Comparison of ENCODE assay signal across 1 mouse cellular context in genomic region chr2:32259657-32260417, GRCm38 (mm10).
TF ChIP-seq lines count a peak whose summit lies in the region.

Gene Uck1, minus strand, starts transcription at chr2:32260159.

TF ChIP-seq in MEL, 35 proteins besides CTCF, POLR2A, EP300 and RAD21 (continued from another document):
- peak; percentile 58; the same call in 1 of the 2 replicates for TF ChIP-seq TBP (IDR thresholded peaks at IDR 0.05; ENCODE audit: low read depth, low read length)
